Mouse (Mus musculus): Measurements from ENCODE around the gene Hoxc9.

Hoxc9 gene

GRCm38 (mm10) chr15:102999183-102999831, 23.1 kb downstream of the Hoxc9 start:
- in situ Hi-C loops (cut with MboI, MseI) = no loop called here

GRCm38 (mm10) chr15:102999955-103000354, 23.7 kb downstream of the Hoxc9 start:
- in situ Hi-C loops (cut with MboI, MseI) = no loop called here

DNA sequence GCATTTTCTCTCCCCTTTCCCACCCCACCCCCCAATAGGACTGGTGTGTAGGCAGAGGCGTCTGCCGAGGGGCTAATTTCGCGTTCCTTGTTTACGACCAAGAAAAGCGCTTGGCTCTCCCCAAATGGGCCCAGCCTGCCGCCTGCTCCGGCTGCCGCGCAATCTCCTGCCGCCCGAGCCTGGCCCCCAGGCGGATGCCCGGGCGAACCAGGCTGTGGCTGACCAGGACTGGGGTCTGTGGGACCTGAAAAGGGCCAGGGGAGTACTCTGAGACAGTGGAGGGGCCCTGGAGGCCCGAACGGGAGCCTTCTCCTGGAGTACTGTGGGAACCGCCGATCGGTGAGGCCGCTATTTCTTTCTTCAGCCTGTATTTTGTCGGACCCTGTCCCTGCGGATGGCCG, 24.3 kb downstream of the Hoxc9 start:
- in situ Hi-C loops (cut with MboI, MseI) = no loop called here

GRCm38 (mm10) chr15:103001370-103001769, 25.1 kb downstream of the Hoxc9 start:
- in situ Hi-C loops (cut with MboI, MseI) = no loop called here

GRCm38 (mm10) chr15:103002156-103002555, 25.9 kb downstream of the Hoxc9 start:
- in situ Hi-C loops (cut with MboI, MseI) = no loop called here

DNA sequence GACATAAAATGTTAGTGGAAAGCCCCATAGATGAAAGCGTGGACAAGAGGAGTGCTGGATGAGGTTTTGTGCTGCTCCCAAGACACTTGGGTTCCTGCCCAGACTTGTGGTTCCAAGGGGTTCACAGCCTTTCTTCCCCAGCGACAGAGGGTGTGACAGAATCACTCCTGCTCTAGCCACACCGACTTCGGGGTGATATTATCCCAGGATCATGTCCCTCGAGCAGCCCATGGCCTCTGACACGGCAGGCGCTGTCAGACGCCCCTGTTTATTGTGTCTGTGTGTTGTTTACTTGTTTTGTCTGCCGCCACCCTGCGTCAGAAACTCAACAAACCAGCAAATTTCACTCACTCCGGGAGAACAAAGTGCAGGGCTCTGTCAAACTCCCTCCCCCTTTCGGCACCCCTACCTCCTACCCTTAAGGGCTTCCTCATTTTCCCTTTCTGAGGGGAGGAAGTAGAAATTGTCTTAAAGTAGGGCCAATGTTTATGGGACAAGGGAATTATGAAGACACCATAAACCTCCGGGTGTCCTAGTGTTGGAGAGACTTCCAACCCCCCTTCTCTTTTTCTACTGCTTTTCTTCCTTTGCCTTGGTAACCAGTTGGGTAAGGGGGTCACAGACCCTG, 26.7 kb downstream of the Hoxc9 start:
- in situ Hi-C loops (cut with MboI, MseI) = no loop called here

DNA sequence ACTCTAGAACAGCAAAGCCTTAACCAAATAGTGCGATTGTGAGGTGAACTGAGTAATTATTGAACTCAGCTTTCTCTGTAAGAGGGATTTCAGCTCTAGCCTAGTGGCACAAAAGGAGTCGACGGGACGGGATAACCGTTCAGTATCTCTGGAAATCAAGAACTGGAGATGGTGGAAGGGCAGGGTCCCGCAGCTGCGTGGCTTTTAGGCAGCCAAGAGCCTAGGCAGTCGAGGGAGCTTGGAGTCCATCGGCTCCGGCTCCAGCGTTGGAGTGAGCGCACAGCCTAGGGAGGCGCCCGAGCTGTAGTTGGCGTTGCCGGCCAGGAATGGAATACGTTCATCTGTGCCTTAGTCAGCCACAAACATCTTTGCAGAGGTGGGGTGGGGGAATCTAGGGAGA, 29.1 kb downstream of the Hoxc9 start:
- in situ Hi-C loops (cut with MboI, MseI) = no loop called here

DNA sequence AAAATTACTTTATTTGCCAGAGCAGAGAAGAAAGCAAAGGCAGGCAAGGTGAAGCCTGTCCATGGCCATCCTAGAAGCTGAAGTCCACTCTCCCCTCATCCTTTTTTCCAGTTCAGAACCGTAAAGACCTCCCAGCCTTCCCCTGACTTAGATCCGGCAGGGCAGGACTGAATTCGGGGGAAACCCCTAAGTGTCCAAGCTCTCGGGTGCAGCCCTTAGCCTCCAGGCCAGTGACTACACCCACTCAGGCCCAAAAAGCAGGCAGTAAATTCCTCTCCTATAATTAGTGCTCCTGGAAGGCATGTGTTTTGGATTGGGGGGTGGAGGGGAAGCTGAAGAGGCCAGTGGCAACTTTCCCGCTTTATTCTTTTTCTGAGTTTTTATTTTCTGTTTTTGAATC, 29.6 kb downstream of the Hoxc9 start:
- in situ Hi-C loops (cut with MboI, MseI) = no loop called here

DNA sequence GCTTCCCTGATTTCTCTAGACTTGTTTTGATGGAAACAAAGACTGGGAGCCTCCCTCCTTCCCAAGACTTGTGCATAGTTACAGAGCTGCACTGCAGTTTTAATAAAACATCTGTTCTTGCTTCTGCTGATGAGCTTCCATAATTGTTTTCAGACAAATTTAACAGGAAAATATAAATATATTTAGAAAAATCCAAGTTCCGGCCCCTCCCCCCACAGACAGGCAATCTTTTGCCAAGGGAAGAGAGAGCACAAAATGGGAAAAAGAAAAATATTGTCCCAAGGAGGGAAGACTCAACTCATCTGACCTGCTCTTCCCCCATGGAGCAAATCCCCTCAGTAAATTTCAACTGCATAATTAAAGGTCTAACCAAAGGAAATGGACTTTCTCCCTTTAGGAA, 30.1 kb downstream of the Hoxc9 start:
- in situ Hi-C loops (cut with MboI, MseI) = no loop called here

GRCm38 (mm10) chr15:103009265-103010111, 33.2 kb downstream of the Hoxc9 start:
- in situ Hi-C loops (cut with MboI, MseI) = no loop called here

GRCm38 (mm10) chr15:103010112-103010846, 34.0 kb downstream of the Hoxc9 start:
- in situ Hi-C loops (cut with MboI, MseI) = no loop called here

DNA sequence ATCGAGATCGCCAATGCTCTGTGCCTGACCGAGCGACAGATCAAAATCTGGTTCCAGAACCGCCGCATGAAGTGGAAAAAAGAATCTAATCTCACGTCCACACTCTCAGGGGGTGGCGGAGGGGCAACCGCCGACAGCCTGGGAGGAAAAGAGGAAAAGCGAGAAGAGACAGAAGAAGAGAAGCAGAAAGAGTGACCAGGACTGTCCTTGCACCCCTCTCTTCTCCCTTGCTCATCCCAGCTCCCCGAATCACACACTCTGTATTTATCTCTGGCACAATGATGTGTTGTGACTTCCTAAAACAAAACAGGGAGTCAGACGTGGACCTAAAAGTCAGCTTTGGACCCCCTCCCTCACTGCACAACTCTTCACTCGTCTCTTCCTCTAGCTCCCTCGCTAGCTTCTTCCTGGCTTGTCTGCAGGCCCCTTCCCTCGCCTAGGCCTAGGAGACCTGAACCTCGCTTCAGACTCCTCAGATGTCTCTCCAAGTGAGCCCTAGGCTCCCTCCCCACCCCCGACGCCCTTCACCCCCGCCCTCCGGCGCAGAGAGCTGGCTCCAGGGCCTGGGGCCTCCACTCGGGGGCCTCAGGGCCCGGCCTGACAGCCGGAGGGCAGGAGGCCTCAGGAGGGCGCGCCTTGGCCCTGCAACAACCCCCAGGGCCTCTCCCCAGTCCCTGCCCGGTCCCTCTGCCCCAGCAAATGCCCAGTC, 34.8 kb downstream of the Hoxc9 start:
- in situ Hi-C loops (cut with MboI, MseI) = no loop called here

DNA sequence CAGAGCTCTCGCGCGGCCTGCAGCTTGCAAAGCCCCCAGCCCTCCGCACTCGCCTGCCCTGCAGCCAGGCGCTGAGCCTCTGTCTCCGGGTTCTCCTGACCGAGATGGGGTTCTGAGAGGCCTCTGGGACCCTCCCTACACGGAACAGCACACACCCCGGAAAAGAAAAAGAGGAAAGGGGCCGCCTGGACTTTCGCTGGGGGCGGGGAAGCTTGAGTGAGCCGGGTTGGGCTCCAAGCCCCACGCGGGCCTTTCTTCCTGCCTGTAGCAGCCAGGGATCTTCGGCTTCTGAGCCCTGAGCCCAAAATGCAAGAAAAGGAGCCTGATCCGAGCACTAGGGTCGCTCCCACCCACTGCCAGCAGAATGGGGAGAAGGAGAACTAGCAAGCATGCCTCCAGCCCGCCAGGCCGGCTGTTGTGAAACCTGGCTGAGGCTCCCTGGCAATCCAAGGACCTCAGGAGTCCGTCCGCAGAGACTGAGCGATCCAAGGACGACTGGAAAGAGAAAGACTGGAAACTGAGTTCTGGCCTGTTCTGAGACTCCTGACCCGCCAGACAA, 35.8 kb downstream of the Hoxc9 start:
- in situ Hi-C loops (cut with MboI, MseI) = no loop called here

- in situ Hi-C loops (cut with MboI, MseI) = no loop called here
These were observed 37.2 kb downstream of the Hoxc9 start for GRCm38 (mm10) chr15:103013238-103013984.

DNA sequence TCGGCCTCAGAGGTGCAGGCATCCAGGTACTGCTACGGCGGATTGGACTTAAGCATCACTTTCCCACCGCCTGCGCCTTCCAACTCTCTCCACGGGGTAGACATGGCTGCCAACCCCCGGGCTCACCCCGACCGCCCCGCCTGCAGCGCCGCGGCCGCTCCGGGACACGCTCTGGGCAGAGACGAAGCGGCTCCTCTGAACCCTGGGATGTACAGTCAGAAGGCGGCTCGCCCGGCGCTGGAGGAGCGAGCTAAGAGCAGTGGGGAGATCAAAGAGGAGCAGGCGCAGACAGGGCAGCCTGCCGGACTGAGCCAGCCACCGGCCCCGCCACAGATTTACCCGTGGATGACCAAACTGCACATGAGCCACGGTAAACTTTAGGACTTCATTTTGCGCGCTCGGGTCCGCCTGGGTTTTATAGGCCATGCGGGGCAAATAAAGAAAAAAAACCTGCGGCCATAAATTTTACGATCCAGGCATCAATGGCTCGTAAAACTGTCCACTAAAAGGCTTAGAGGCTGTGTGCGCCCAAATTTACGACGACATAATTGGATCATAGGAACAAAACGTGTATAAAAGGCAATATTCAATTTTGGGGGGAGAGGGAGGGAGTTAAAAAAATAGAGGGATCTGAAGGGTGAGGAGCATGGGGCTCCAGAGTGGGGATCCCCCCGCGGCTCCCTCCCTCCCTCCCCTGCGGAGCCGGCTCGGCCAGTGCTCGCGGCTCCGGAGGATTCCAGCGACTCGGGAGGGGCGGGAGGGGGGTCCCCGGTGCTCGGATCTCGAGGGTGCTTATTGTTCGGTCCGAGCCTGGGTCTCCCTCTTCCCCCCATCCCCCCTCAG, 38.1 kb downstream of the Hoxc9 start:
- in situ Hi-C loops (cut with MboI, MseI) = no loop called here

GRCm38 (mm10) chr15:103015009-103015399, 38.8 kb downstream of the Hoxc9 start:
- in situ Hi-C loops (cut with MboI, MseI) = no loop called here

- in situ Hi-C loops (cut with MboI, MseI) = no loop called here
These were observed 39.3 kb downstream of the Hoxc9 start for GRCm38 (mm10) chr15:103015406-103016166.

GRCm38 (mm10) chr15:103018636-103019035, 42.4 kb downstream of the Hoxc9 start, which contains the start of gene Hoxc4:
Gene Hoxc4 (plus strand): TSS chr15:103018934.
- in situ Hi-C loops (cut with MboI, MseI) = no loop called here
